Mouse (Mus musculus) liver, postnatal 0 days (tissue): ENCODE results near the gene Ifi27l2b. TPM values are rescaled to one million over a fixed set of nuclear protein-coding genes. Genes with fewer than 3 reads are reported as not detected.
"Not testable (repeated sequence)": the region's sequence is repeated elsewhere in the genome, so short reads cannot be mapped to it uniquely, and the experiment has no call there.

ENCODE experiments used
- ATAC-seq: fragments of 200-750 bp; cut with Nextera tagmentation; 2 replicates; pipeline ENCODE4 v1.8.0; 2017; ENCODE audit warnings: mild to moderate bottlenecking, moderate library complexity
- DNase-seq: peaks from one replicate; pipeline ENCODE4 v3.0.0-alpha.2; 2016
- H3K27ac ChIP-seq: fragments of 300-500 bp; sonication (generic); 2 replicates; pipeline ENCODE4 v1.5.1; 2014; ENCODE audit warnings: antibody characterized with exemption, moderate library complexity, mild to moderate bottlenecking, low read depth
- H3K27me3 ChIP-seq: fragments of 300-500 bp; sonication (generic); 2 replicates; pipeline ENCODE4 v1.6.1; 2014; ENCODE audit warnings: low read length, control low read depth, mixed read lengths; ENCODE audit not compliant: insufficient read depth
- H3K36me3 ChIP-seq: fragments of 300-500 bp; sonication (generic); replicated peaks from 2 replicates; pipeline ENCODE4 v1.6.1; 2014; ENCODE audit warnings: mild to moderate bottlenecking, control low read depth, low read length, moderate library complexity, mixed read lengths; ENCODE audit not compliant: insufficient read depth
- H3K4me1 ChIP-seq: fragments of 300-500 bp; sonication (generic); 2 replicates; pipeline ENCODE4 v1.6.1; 2014; ENCODE audit warnings: antibody characterized with exemption, mild to moderate bottlenecking, control low read depth; ENCODE audit not compliant: insufficient read depth
- H3K4me2 ChIP-seq: fragments of 300-500 bp; sonication (generic); 2 replicates; pipeline ENCODE4 v1.6.1; 2014; ENCODE audit warnings: low read depth, mild to moderate bottlenecking, low read length, moderate library complexity, mixed read lengths
- H3K4me3 ChIP-seq: fragments of 300-500 bp; sonication (generic); 2 replicates; pipeline ENCODE4 v1.5.1; 2014; ENCODE audit warnings: low read depth, low read length
- H3K9ac ChIP-seq: fragments of 300-500 bp; sonication (generic); replicated peaks from 2 replicates; pipeline ENCODE4 v1.6.1; 2014; ENCODE audit warnings: mild to moderate bottlenecking, moderate library complexity
- H3K9me3 ChIP-seq: fragments of 300-500 bp; sonication (generic); 2 replicates; pipeline ENCODE4 v1.6.1; 2016; ENCODE audit warnings: mild to moderate bottlenecking, control low read depth, low read length, mixed read lengths
- CTCF ChIP-seq: sonication (generic); IDR thresholded peaks from 2 replicates; pipeline ENCODE4 v1.5.1; 2016; ENCODE audit warnings: antibody characterized with exemption, low read depth
- EP300 ChIP-seq: IDR thresholded peaks from 2 replicates; pipeline ENCODE4 v1.6.1; 2016; ENCODE audit warnings: antibody characterized with exemption, low read depth, mild to moderate bottlenecking
- WGBS: fragments of 180-500 bp; shearing (Covaris S2); extraction: QIAGEN DNeasy Blood & Tissue Kit; methylation state at CpG from one replicate; pipeline ENCODE4 v1.1.7; 2014; ENCODE audit not compliant: insufficient replicate concordance; 5-methylcytosine and 5-hydroxymethylcytosine counted together
- polyA plus RNA-seq: library from polyadenylated mRNA; unstranded; fragments of >200 nt; fragmentation: Nextera tagmentation; extraction: Ambion mirVana; gene quantifications from 2 replicates; pipeline ENCODE4 v1.2.1, GENCODE M21; 2015

The Ifi27l2b gene
- polyA plus RNA-seq, 1 experiment from 2014 or later: not detected

GRCm38 (mm10) chr12:103491091-103491730 lies 34.2 kb upstream of the Ifi27l2b start:
- ATAC-seq (no peak), DNase-seq (no peak)
- Histone ChIP-seq H3K27ac (no peak overlapping the region), H3K4me1 (no peaks in the 10 kb centered on the region), H3K4me3 (no peak overlapping the region), H3K9ac (no peak overlapping the region), H3K9me3 (no peaks in the 10 kb centered on the region), H3K27me3 (no peaks in the 10 kb centered on the region), H3K4me2 (no peak overlapping the region), H3K36me3 (no peaks in the 10 kb centered on the region)
- no peak for TF ChIP-seq EP300
- no peak for TF ChIP-seq CTCF
- WGBS: 54% methylated on average over 3 of the region's 3 CpGs

- no peaks in the 10 kb centered on the region for H3K4me1 ChIP-seq
- H3K4me3 ChIP-seq: no peak overlapping the region
- no peaks in the 10 kb centered on the region for H3K9me3 ChIP-seq
- DNase-seq (no peak), ATAC-seq (no peak)
- TF ChIP-seq CTCF: no peak
- TF ChIP-seq EP300: no peak
- no peaks in the 10 kb centered on the region for H3K27me3 ChIP-seq
- no peak overlapping the region for H3K4me2 ChIP-seq
- H3K27ac ChIP-seq: no peak overlapping the region
- WGBS: 63% methylated on average over 2 of the region's 2 CpGs
- H3K36me3 ChIP-seq: no peaks in the 10 kb centered on the region
- H3K9ac ChIP-seq: no peak overlapping the region
Measured at GRCm38 (mm10) chr12:103487750-103488149, 30.7 kb upstream of the Ifi27l2b start.

GRCm38 (mm10) chr12:103487276-103487675 lies 30.3 kb upstream of the Ifi27l2b start:
- Histone ChIP-seq H3K9me3 (no peaks in the 10 kb centered on the region), H3K27ac (no peak overlapping the region), H3K27me3 (no peaks in the 10 kb centered on the region), H3K36me3 (no peaks in the 10 kb centered on the region), H3K4me2 (no peak overlapping the region), H3K4me1 (no peaks in the 10 kb centered on the region), H3K9ac (no peak overlapping the region), H3K4me3 (no peak overlapping the region)
- WGBS: 46% methylated on average over 4 of the region's 4 CpGs
- DNase-seq: no peak
- no peak for ATAC-seq
- no peak for TF ChIP-seq CTCF
- no peak for TF ChIP-seq EP300

GRCm38 (mm10) chr12:103486726-103487125 lies 29.7 kb upstream of the Ifi27l2b start:
- ATAC-seq: no peak
- no peak for TF ChIP-seq EP300
- TF ChIP-seq CTCF: no peak
- Histone ChIP-seq H3K4me1 (0 out of 2 replicates have a peak, but pooled peaks cover 2% of the 10 kb centered on the region), H3K36me3 (no peaks in the 10 kb centered on the region), H3K9ac (no peak overlapping the region), H3K4me3 (no peak overlapping the region), H3K27me3 (no peaks in the 10 kb centered on the region), H3K27ac (no peak overlapping the region), H3K4me2 (no peak overlapping the region), H3K9me3 (no peaks in the 10 kb centered on the region)
- DNase-seq: no peak
- 68% methylated on average over 1 of the region's 1 CpGs for WGBS

GRCm38 (mm10) chr12:103484200-103484972 lies 27.4 kb upstream of the Ifi27l2b start:
- not testable (repeated sequence) for H3K36me3 ChIP-seq, H3K9ac ChIP-seq, H3K4me3 ChIP-seq, H3K27ac ChIP-seq, H3K27me3 ChIP-seq, H3K9me3 ChIP-seq, ATAC-seq, H3K4me1 ChIP-seq, DNase-seq, H3K4me2 ChIP-seq
- WGBS: 59% methylated on average over 9 of the region's 9 CpGs

GRCm38 (mm10) chr12:103482781-103483180 lies 25.8 kb upstream of the Ifi27l2b start:
- no peak for ATAC-seq
- 62% methylated on average over 2 of the region's 2 CpGs for WGBS

More at GRCm38 (mm10) chr12:103482781-103483180, 25.8 kb upstream of the Ifi27l2b start:
- H3K36me3 ChIP-seq: no peaks in the 10 kb centered on the region
- H3K27ac ChIP-seq: no peak overlapping the region
- H3K9ac ChIP-seq: no peak overlapping the region
- H3K4me1 ChIP-seq: 0 out of 2 replicates have a peak, but pooled peaks cover 2% of the 10 kb centered on the region
- H3K9me3 ChIP-seq: no peaks in the 10 kb centered on the region
- H3K4me3 ChIP-seq: no peak overlapping the region
- H3K27me3 ChIP-seq: no peaks in the 10 kb centered on the region
- no peak for TF ChIP-seq CTCF
- no peak for TF ChIP-seq EP300
- H3K4me2 ChIP-seq: no peak overlapping the region
- DNase-seq: no peak
